Mouse (Mus musculus) midbrain, embryonic 13.5 days (tissue): ENCODE results near the gene Ric1. TPM values are rescaled to one million over a fixed set of nuclear protein-coding genes. Genes with fewer than 3 reads are reported as not detected.

Experiments
- ATAC-seq: fragments of 200-750 bp; cut with Nextera tagmentation; 2 replicates; pipeline ENCODE4 v1.8.0; 2017; ENCODE audit warnings: mild to moderate bottlenecking, moderate TSS enrichment, moderate library complexity
- H3K27ac ChIP-seq: fragments of 300-500 bp; sonication (generic); 2 replicates; pipeline ENCODE4 v1.5.1; 2015; ENCODE audit warnings: inconsistent platforms, mild to moderate bottlenecking, moderate library complexity
- H3K27me3 ChIP-seq: fragments of 300-500 bp; sonication (generic); 2 replicates; pipeline ENCODE4 v1.6.1; 2015; ENCODE audit warnings: mild to moderate bottlenecking, inconsistent platforms
- H3K36me3 ChIP-seq: fragments of 300-500 bp; sonication (generic); 2 replicates; pipeline ENCODE4 v1.6.1; 2015; ENCODE audit warnings: mild to moderate bottlenecking, inconsistent platforms
- H3K4me1 ChIP-seq: fragments of 300-500 bp; sonication (generic); replicated peaks from 2 replicates; pipeline ENCODE4 v1.6.1; 2015; ENCODE audit warnings: inconsistent platforms
- H3K4me2 ChIP-seq: fragments of 300-500 bp; sonication (generic); replicated peaks from 2 replicates; pipeline ENCODE4 v1.6.1; 2015; ENCODE audit warnings: moderate library complexity, mild to moderate bottlenecking, inconsistent platforms
- H3K4me3 ChIP-seq: fragments of 300-500 bp; sonication (generic); replicated peaks from 2 replicates; pipeline ENCODE4 v1.5.1; 2015; ENCODE audit warnings: mild to moderate bottlenecking, inconsistent platforms
- H3K9ac ChIP-seq: fragments of 300-500 bp; sonication (generic); replicated peaks from 2 replicates; pipeline ENCODE4 v1.6.1; 2015; ENCODE audit warnings: mild to moderate bottlenecking, inconsistent platforms
- H3K9me3 ChIP-seq: fragments of 300-500 bp; sonication (generic); 2 replicates; pipeline ENCODE4 v1.6.1; 2016; ENCODE audit warnings: mild to moderate bottlenecking, inconsistent platforms
- WGBS: fragments of 180-500 bp; shearing (Covaris S2); methylation state at CpG from one replicate; pipeline ENCODE4 v1.1.7; 2015; 5-methylcytosine and 5-hydroxymethylcytosine counted together
- polyA plus RNA-seq: library from polyadenylated mRNA; unstranded; fragments of >200 nt; fragmentation: Nextera tagmentation; extraction: Ambion mirVana; gene quantifications from 2 replicates; pipeline ENCODE4 v1.2.1, GENCODE M21; 2015

Ric1 gene
- polyA plus RNA-seq, 1 experiment from 2014 or later = 11.9 TPM

DNA sequence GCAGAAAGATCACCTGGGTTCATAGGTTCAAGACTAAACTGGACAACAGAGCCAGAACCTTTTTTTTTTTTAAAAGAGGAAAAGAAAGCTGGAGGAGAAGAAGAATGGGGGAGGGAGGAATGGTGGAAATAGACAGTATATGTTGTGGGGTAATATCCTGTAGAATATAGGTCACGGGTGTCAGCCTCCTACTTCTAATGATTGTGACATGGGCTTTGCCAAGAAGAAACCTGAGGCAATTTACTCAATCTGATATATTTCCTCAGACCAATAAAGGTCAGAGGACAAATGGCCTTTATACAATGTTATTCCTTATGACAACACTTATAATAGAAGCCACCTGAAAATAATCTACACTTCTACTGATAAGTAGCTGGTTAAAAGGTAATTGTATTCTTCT lies 21.7 kb upstream of the Ric1 start:
- 100% methylated on average over 1 of the region's 1 CpGs for WGBS
- no peaks in the 10 kb centered on the region for H3K27me3 ChIP-seq
- no peak overlapping the region for H3K9ac ChIP-seq
- no peak overlapping the region for H3K4me3 ChIP-seq
- no peaks in the 10 kb centered on the region for H3K4me1 ChIP-seq
- no peak for ATAC-seq
- H3K27ac ChIP-seq = no peak overlapping the region
- no peaks in the 10 kb centered on the region for H3K36me3 ChIP-seq
- no peaks in the 10 kb centered on the region for H3K9me3 ChIP-seq
- H3K4me2 ChIP-seq = no peak overlapping the region

DNA sequence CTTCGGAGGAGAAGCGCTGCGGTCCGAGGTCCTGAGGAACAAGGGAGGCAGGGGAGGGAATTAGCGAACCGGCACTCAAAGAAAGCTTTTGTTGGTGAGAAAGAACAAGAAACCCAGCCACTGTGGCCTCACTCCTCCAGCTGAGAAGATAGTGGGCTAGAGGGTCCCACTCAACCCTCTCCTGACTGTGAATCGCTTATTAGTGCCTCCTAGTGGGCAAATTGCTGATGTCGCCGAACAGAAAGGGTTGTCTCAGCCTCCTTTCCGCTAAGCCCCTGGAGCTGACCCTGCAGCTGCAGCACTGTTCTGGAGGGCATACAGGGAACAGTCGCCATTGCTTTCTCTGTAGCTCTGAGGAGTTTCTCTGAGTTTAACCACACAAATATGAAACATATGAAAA lies 21.0 kb upstream of the Ric1 start:
- ATAC-seq = 0 out of 2 replicates have a peak, but pooled peaks have one; percentile 30
- WGBS = 41% methylated on average over 11 of the region's 11 CpGs
- H3K36me3 ChIP-seq = no peaks in the 10 kb centered on the region
- no peak overlapping the region; the same call in 1 of the 2 replicates for H3K4me3 ChIP-seq
- no peaks in the 10 kb centered on the region for H3K9me3 ChIP-seq
- H3K27ac ChIP-seq = no peak overlapping the region
- H3K27me3 ChIP-seq = no peaks in the 10 kb centered on the region
- H3K9ac ChIP-seq = no peak overlapping the region
- H3K4me2 ChIP-seq = peak overlapping the region; percentile 26
- no peaks in the 10 kb centered on the region for H3K4me1 ChIP-seq

DNA sequence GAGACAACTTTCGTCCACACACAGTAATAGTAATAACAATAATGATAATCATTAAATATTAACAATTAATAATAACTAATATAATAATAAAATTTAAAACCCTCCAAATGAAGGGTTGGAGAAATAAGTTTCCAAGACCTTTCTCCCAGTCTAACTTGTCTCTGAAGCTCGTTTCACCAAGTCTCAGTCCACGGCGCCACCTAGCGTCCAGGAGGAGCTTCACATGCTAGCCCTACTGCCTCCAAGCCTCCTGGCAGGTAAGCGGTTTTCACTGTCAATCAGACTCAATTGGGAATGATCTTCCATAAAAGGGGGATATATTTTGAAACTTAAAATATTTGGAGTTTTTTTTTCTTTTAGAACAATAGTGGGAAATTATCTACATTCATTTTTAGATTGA lies 20.6 kb upstream of the Ric1 start:
- 19% methylated on average over 6 of the region's 6 CpGs for WGBS
- peak overlapping the region; percentile 26; the same call in 1 of the 2 replicates for H3K4me2 ChIP-seq

DNA sequence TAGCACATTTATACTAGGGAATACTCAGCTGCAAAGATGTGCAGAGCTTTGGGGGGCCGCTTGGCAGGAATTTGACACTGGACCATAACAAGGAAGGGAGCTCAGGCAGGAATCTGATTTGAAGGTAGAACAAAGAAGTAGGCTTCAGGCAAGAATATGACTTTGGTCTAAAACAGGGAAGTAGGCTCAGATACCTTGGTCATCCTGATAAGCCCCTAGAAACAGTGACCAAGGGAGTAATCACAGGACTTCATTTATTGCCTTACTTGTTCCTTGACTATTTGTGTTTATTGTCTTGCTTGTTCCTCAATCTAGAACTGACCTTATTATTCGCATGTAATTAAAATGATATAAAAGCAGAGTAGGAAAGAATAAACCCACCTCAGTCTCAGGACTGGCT lies 18.0 kb upstream of the Ric1 start:
- Histone ChIP-seq H3K9ac (no peak overlapping the region), H3K9me3 (no peaks in the 10 kb centered on the region), H3K36me3 (no peaks in the 10 kb centered on the region), H3K4me2 (no peak overlapping the region), H3K27me3 (no peaks in the 10 kb centered on the region), H3K27ac (no peak overlapping the region), H3K4me1 (no peaks in the 10 kb centered on the region), H3K4me3 (no peak overlapping the region)
- ATAC-seq = no peak
- WGBS = 93% methylated on average over 2 of the region's 2 CpGs

More for the DNA sequence above, 20.6 kb upstream of the Ric1 start:
- no peak overlapping the region for H3K27ac ChIP-seq
- H3K4me3 ChIP-seq = no peak overlapping the region
- H3K4me1 ChIP-seq = no peaks in the 10 kb centered on the region
- H3K9me3 ChIP-seq = no peaks in the 10 kb centered on the region
- H3K9ac ChIP-seq = no peak overlapping the region
- H3K27me3 ChIP-seq = no peaks in the 10 kb centered on the region
- no peaks in the 10 kb centered on the region for H3K36me3 ChIP-seq
- no peak for ATAC-seq

GRCm38 (mm10) chr19:29505617-29506016 lies 16.5 kb upstream of the Ric1 start:
- no peak overlapping the region for H3K27ac ChIP-seq
- ATAC-seq = no peak
- H3K9me3 ChIP-seq = no peaks in the 10 kb centered on the region
- no peak overlapping the region for H3K9ac ChIP-seq
- WGBS = 85% methylated on average over 7 of the region's 7 CpGs
- H3K36me3 ChIP-seq = no peaks in the 10 kb centered on the region
- H3K27me3 ChIP-seq = no peaks in the 10 kb centered on the region
- H3K4me1 ChIP-seq = no peaks in the 10 kb centered on the region
- no peak overlapping the region for H3K4me3 ChIP-seq
- no peak overlapping the region for H3K4me2 ChIP-seq

DNA sequence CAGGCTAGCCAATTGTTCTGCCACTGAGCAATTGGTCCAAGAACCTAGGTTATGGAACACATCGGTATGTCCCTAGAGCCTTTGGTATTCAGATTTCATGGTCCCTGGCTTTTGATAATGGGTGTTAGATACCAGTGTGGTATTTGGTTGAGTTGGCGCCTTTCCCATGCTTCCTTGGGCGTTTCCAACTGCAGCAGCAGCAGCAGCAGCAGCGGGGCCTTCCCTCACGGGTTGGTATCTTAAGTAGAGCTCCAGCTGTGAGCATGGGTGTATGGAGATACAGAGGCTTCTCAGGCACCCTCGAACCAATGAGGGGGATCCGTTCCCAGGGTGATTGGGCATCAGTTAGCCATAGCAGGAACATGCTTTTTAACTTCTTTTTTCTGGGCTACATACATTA lies 13.9 kb upstream of the Ric1 start:
- H3K36me3 ChIP-seq = no peaks in the 10 kb centered on the region
- no peak overlapping the region for H3K4me2 ChIP-seq
- no peaks in the 10 kb centered on the region for H3K9me3 ChIP-seq
- H3K27ac ChIP-seq = no peak overlapping the region
- H3K27me3 ChIP-seq = no peaks in the 10 kb centered on the region
- H3K9ac ChIP-seq = no peak overlapping the region
- WGBS = 61% methylated on average over 7 of the region's 7 CpGs
- no peak overlapping the region for H3K4me3 ChIP-seq
- no peaks in the 10 kb centered on the region for H3K4me1 ChIP-seq
- ATAC-seq = no peak

DNA sequence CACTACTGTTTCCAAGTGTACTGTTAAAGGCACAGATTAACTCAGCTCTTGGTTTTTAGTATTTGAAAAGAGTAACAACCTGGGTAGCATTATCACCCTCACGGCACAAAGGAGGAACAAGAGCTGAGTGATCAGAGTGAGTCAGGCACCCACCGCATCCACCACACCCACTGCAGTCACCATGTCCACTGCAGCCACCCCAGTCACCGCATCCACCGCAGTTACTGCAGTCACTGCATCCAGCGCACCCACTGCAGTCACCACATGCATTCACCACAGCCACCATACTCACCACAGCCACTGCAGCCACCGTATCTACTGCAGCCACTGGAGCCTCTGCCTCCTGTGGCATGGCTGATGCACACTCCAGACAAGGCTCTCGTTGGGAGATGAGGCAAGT lies 12.2 kb upstream of the Ric1 start:
- Histone ChIP-seq H3K27ac (no peak overlapping the region), H3K9ac (no peak overlapping the region), H3K4me3 (no peak overlapping the region), H3K4me2 (no peak overlapping the region), H3K4me1 (no peaks in the 10 kb centered on the region), H3K27me3 (no peaks in the 10 kb centered on the region), H3K36me3 (no peaks in the 10 kb centered on the region; the same call in 1 of the 2 replicates), H3K9me3 (peaks cover 4% of the 10 kb centered on the region; the same call in 1 of the 2 replicates)
- ATAC-seq = no peak
- WGBS = 91% methylated on average over 7 of the region's 7 CpGs

- Histone ChIP-seq H3K4me3 (no peak overlapping the region), H3K9me3 (peaks cover 4% of the 10 kb centered on the region; the same call in 1 of the 2 replicates), H3K36me3 (no peaks in the 10 kb centered on the region; the same call in 1 of the 2 replicates), H3K27ac (no peak overlapping the region), H3K4me2 (no peak overlapping the region), H3K27me3 (no peaks in the 10 kb centered on the region), H3K4me1 (no peaks in the 10 kb centered on the region), H3K9ac (no peak overlapping the region)
- ATAC-seq = no peak
- WGBS = 71% methylated on average over 2 of the region's 2 CpGs
These were observed 10.3 kb upstream of the Ric1 start for GRCm38 (mm10) chr19:29511826-29512225.

GRCm38 (mm10) chr19:29513111-29513766 lies 8.8 kb upstream of the Ric1 start:
- Histone ChIP-seq H3K27me3 (no peaks in the 10 kb centered on the region), H3K4me3 (no peak overlapping the region), H3K9ac (no peak overlapping the region), H3K4me2 (no peak overlapping the region), H3K36me3 (no peaks in the 10 kb centered on the region; the same call in 1 of the 2 replicates), H3K4me1 (no peaks in the 10 kb centered on the region), H3K27ac (no peak overlapping the region), H3K9me3 (peaks cover 4% of the 10 kb centered on the region; the same call in 1 of the 2 replicates)
- ATAC-seq = no peak
- 61% methylated on average over 2 of the region's 2 CpGs for WGBS

GRCm38 (mm10) chr19:29514130-29514529 lies 8.0 kb upstream of the Ric1 start:
- Histone ChIP-seq H3K4me1 (no peaks in the 10 kb centered on the region), H3K36me3 (no peaks in the 10 kb centered on the region; the same call in 1 of the 2 replicates), H3K4me2 (no peak overlapping the region), H3K4me3 (no peak overlapping the region), H3K27ac (no peak overlapping the region), H3K9ac (no peak overlapping the region), H3K27me3 (no peaks in the 10 kb centered on the region), H3K9me3 (peaks cover 4% of the 10 kb centered on the region; the same call in 1 of the 2 replicates)
- 95% methylated on average over 3 of the region's 3 CpGs for WGBS
- ATAC-seq = no peak

- Histone ChIP-seq H3K9ac (no peak overlapping the region), H3K9me3 (peaks cover 4% of the 10 kb centered on the region; the same call in 1 of the 2 replicates), H3K27ac (no peak overlapping the region), H3K27me3 (no peaks in the 10 kb centered on the region), H3K36me3 (no peaks in the 10 kb centered on the region; the same call in 1 of the 2 replicates), H3K4me1 (no peaks in the 10 kb centered on the region), H3K4me3 (no peak overlapping the region), H3K4me2 (no peak overlapping the region)
- no peak for ATAC-seq
- 97% methylated on average over 3 of the region's 3 CpGs for WGBS
These were observed 6.7 kb upstream of the Ric1 start for GRCm38 (mm10) chr19:29515386-29515785.

DNA sequence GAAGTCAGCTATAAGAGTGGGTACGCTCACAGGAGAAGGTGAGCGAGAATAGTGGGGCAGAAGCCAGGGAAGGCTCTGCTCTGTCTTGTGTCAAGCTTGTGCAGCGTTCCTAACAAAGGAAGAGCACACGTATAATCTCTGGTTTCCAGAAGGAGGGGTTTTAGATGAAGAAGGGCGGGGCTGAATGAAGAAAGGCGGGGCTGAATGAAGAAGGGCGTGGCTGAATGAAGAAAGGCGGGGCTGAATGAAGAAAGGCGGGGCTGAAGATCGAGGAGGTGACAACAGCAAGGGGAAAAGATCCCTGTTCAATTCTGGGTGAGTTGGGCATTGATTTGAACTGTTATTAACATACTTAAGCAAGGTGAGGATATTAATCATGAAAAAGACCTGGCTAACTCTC lies 6.1 kb upstream of the Ric1 start:
- no peak overlapping the region for H3K4me3 ChIP-seq
- H3K9me3 ChIP-seq = peaks cover 4% of the 10 kb centered on the region; the same call in 1 of the 2 replicates
- no peak overlapping the region for H3K4me2 ChIP-seq
- H3K9ac ChIP-seq = no peak overlapping the region
- WGBS = 71% methylated on average over 10 of the region's 10 CpGs
- H3K27me3 ChIP-seq = no peaks in the 10 kb centered on the region
- no peak overlapping the region for H3K27ac ChIP-seq
- 0 out of 2 replicates have a peak, but pooled peaks cover under 1% of the 10 kb centered on the region for H3K4me1 ChIP-seq
- no peaks in the 10 kb centered on the region; the same call in 1 of the 2 replicates for H3K36me3 ChIP-seq
- no peak for ATAC-seq
